Mouse (Mus musculus) megakaryocyte, embryonic 14.5 days (primary cell): ENCODE data around the gene Mmab.

Experiments
- FLI1 ChIP-seq: IDR thresholded peaks from 2 replicates; pipeline ENCODE4 v1.6.1; 2012; ENCODE audit warnings: low read length, inconsistent platforms, mixed read lengths
- GATA1 ChIP-seq: IDR thresholded peaks from 3 replicates; pipeline ENCODE4 v1.6.1; 2012; ENCODE audit warnings: mixed read lengths, low read length, inconsistent platforms, borderline replicate concordance

GRCm38 (mm10) chr5:114383184-114383904 lies 60.5 kb downstream of the Mmab start:
- no peak for TF ChIP-seq GATA1
- no peak for TF ChIP-seq FLI1
